Mouse (Mus musculus) embryonic fibroblast, embryonic 13.5 days (primary cell): Measurements from ENCODE around the gene Slc39a11.

Experiments used
- CTCF ChIP-seq: IDR thresholded peaks from 2 replicates; pipeline ENCODE4 v1.5.1; 2011; ENCODE audit warnings: mild to moderate bottlenecking, control low read depth, low read length, moderate library complexity, borderline replicate concordance; ENCODE audit not compliant: insufficient read depth
- POLR2A ChIP-seq: IDR thresholded peaks from 2 replicates; pipeline ENCODE4 v1.6.1; 2011; ENCODE audit warnings: low read depth, mild to moderate bottlenecking, control low read depth, low read length, moderate library complexity

DNA sequence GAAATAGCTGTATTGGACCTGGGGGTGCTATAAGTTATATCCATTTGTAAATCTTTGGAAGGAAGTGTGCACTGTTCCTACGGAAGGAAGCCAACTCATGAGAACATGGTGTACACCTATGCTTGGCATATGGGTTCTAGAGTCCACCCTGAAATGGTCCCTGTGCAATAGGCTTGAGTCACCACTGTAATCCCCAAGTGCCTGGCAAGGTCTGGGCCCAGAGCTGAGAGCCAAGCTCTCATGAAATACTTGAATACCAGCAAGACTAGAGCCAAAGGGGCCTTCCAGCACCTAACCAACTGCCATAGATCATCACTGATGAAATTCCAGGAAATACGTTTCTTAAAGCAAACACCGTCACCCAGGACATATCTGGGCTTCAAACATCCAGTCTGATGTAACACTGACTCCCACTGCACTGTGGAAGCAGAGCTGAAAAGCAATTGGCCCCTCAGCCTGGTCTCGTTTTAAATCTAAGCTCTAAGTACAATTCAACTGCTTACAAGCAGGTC is 111.4 kb downstream of the Slc39a11 start:
- no peak for TF ChIP-seq CTCF
- no peak for TF ChIP-seq POLR2A
